Mouse (Mus musculus) embryonic facial prominence, embryonic 14.5 days (tissue): Measurements from ENCODE around the gene Rnf150. TPM values are rescaled to one million over a fixed set of nuclear protein-coding genes. Genes with fewer than 3 reads are reported as not detected.
A peak's percentile ranks its signal among the peaks of the same experiment; 100 is the strongest.

Source experiments
- ATAC-seq: fragments of 200-750 bp; cut with Nextera tagmentation; 2 replicates; pipeline ENCODE4 v1.8.0; 2017; ENCODE audit warnings: low read depth, moderate number of reproducible peaks, moderate TSS enrichment
- DNase-seq: peaks from one replicate; pipeline ENCODE4 v3.0.0-alpha.2; 2015; ENCODE audit warnings: low spot score
- H3K27ac ChIP-seq: fragments of 300-500 bp; sonication (generic); replicated peaks from 2 replicates; pipeline ENCODE4 v1.5.1; 2014; ENCODE audit warnings: low read depth, mild to moderate bottlenecking, low read length, moderate library complexity
- H3K27me3 ChIP-seq: fragments of 300-500 bp; sonication (generic); replicated peaks from 2 replicates; pipeline ENCODE4 v1.6.1; 2014; ENCODE audit warnings: low read length; ENCODE audit not compliant: control insufficient read depth, insufficient read depth
- H3K36me3 ChIP-seq: fragments of 300-500 bp; sonication (generic); 2 replicates; pipeline ENCODE4 v1.6.1; 2014; ENCODE audit warnings: low read length, mixed read lengths; ENCODE audit not compliant: control insufficient read depth, insufficient read depth
- H3K4me1 ChIP-seq: fragments of 300-500 bp; sonication (generic); 2 replicates; pipeline ENCODE4 v1.6.1; 2014; ENCODE audit warnings: antibody characterized with exemption, low read length; ENCODE audit not compliant: control insufficient read depth, insufficient read depth
- H3K4me2 ChIP-seq: fragments of 300-500 bp; sonication (generic); 2 replicates; pipeline ENCODE4 v1.6.1; 2014; ENCODE audit warnings: low read depth, mild to moderate bottlenecking, low read length, moderate library complexity, mixed read lengths
- H3K4me3 ChIP-seq: fragments of 300-500 bp; sonication (generic); 2 replicates; pipeline ENCODE4 v1.5.1; 2014; ENCODE audit warnings: low read depth, mild to moderate bottlenecking, low read length
- H3K9ac ChIP-seq: fragments of 300-500 bp; sonication (generic); 2 replicates; pipeline ENCODE4 v1.6.1; 2014; ENCODE audit warnings: low read depth, mild to moderate bottlenecking, low read length, moderate library complexity, mixed read lengths
- H3K9me3 ChIP-seq: fragments of 300-500 bp; sonication (generic); 2 replicates; pipeline ENCODE4 v1.6.1; 2016; ENCODE audit warnings: low read length; ENCODE audit not compliant: control insufficient read depth
- WGBS: fragments of 180-500 bp; shearing (Covaris S2); extraction: QIAGEN DNeasy Blood & Tissue Kit; methylation state at CpG from one replicate; pipeline ENCODE4 v1.1.7; 2014; 5-methylcytosine and 5-hydroxymethylcytosine counted together
- polyA plus RNA-seq: library from polyadenylated mRNA; unstranded; fragments of >200 nt; fragmentation: Nextera tagmentation; extraction: Ambion mirVana; gene quantifications from 2 replicates; pipeline ENCODE4 v1.2.1, GENCODE M21; 2014

The Rnf150 gene
- polyA plus RNA-seq, 1 experiment from 2014 or later = 1.2 TPM

DNA sequence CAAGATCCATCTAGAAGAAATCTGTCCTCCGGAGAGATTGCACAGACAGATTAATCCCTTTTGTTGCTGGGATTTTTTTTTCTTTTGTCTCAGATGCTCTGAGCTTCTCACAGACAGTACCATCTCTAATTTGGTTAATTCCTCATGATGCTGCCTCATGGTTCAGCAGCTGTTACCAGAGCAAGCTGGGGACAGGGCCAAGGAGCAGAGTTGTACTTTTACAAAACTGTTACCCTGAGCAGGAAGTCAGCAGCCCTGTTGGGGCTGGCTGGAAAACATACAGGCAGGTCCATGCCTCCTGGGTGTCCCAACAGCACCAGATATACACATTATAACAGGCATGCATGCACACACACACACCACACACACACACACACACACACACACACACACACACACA is 186.5 kb downstream of the Rnf150 start:
- DNase-seq = peak; percentile 81
- peak overlapping the region; percentile 28 for H3K4me2 ChIP-seq
- H3K27ac ChIP-seq = peak overlapping the region; percentile 84
- no peaks in the 10 kb centered on the region for H3K9me3 ChIP-seq
- H3K36me3 ChIP-seq = no peaks in the 10 kb centered on the region
- H3K27me3 ChIP-seq = no peaks in the 10 kb centered on the region
- ATAC-seq = peak; percentile 75
- peaks cover 24% of the 10 kb centered on the region for H3K4me1 ChIP-seq
- 30% methylated on average over 1 of the region's 1 CpGs for WGBS
- no peak overlapping the region for H3K4me3 ChIP-seq
- peak overlapping the region; percentile 6; the same call in 1 of the 2 replicates for H3K9ac ChIP-seq

DNA sequence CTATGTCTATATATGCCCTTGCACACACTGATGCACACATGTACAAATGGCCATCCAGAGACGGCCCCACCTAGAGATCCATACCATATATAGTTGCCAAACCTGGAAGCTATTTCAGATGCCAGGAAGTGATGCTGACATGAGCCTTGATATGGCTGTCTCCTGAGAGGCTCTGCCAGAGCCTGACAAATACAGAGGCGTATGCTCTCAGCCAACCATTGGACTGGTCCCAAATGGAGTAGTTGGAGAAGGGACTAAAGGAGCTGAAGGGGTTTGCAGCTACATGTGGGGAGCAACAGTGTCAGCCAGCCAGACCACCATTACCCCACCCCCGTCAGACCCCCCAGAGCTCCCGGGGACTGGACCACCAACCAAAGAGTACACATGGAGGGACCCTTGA is 189.7 kb downstream of the Rnf150 start:
- ATAC-seq (no peak), DNase-seq (no peak)
- H3K4me1 ChIP-seq = peaks cover 24% of the 10 kb centered on the region
- H3K9me3 ChIP-seq = no peaks in the 10 kb centered on the region
- 80% methylated on average over 4 of the region's 4 CpGs for WGBS
- H3K4me2 ChIP-seq = no peak overlapping the region
- no peak overlapping the region for H3K4me3 ChIP-seq
- no peak overlapping the region for H3K27ac ChIP-seq
- H3K9ac ChIP-seq = no peak overlapping the region
- no peaks in the 10 kb centered on the region for H3K27me3 ChIP-seq
- no peaks in the 10 kb centered on the region for H3K36me3 ChIP-seq

DNA sequence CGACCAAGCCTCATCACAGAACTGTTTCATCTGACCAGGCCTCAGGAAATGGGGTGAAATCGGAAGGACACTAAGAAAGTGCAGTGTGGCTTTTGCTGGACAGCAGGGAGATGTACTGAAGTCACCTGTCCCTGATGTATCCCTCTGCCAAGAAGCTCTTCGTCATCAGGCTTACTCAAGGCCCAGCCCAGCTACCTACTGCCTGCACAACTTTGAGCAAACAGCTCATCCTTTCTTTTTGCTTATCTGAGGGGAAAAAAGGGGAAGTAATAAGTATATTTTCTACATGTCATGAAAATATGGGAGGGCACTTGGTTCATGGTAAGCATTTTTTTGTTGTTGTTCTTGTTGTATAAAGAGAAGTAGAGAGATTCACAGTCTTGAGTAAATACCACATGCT is 191.6 kb downstream of the Rnf150 start:
- no peaks in the 10 kb centered on the region for H3K36me3 ChIP-seq
- no peaks in the 10 kb centered on the region for H3K27me3 ChIP-seq
- peaks cover 6% of the 10 kb centered on the region for H3K4me1 ChIP-seq
- H3K9ac ChIP-seq = no peak overlapping the region
- H3K9me3 ChIP-seq = no peaks in the 10 kb centered on the region
- no peak overlapping the region for H3K27ac ChIP-seq
- ATAC-seq = no peak
- no peak overlapping the region for H3K4me2 ChIP-seq
- H3K4me3 ChIP-seq = no peak overlapping the region
- DNase-seq = no peak
- 82% methylated on average over 3 of the region's 3 CpGs for WGBS

DNA sequence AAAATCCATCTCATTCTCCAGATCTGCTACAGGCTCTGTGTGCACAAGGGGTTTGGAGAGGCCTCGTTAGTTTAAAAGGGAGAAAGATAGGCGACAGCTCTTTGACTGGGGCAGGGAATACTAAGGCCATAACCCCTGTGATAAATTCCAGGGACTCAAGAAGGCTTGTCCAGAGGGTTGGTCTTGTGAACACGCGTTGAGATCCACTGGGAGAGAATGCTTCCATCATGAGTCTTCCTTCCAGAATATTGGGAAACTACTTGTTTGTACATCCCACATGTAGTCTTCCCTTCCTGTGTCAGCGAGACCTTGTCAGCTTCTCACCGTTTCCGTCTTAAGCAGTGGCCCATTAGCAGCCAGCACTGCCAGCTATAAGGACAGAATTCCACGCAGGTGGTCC is 195.8 kb downstream of the Rnf150 start:
- H3K4me1 ChIP-seq = no peaks in the 10 kb centered on the region
- DNase-seq (no peak), ATAC-seq (no peak)
- no peaks in the 10 kb centered on the region for H3K36me3 ChIP-seq
- H3K4me2 ChIP-seq = no peak overlapping the region
- WGBS = 66% methylated on average over 8 of the region's 8 CpGs
- H3K9ac ChIP-seq = no peak overlapping the region
- no peaks in the 10 kb centered on the region for H3K27me3 ChIP-seq
- no peaks in the 10 kb centered on the region for H3K9me3 ChIP-seq
- no peak overlapping the region for H3K27ac ChIP-seq
- no peak overlapping the region for H3K4me3 ChIP-seq

DNA sequence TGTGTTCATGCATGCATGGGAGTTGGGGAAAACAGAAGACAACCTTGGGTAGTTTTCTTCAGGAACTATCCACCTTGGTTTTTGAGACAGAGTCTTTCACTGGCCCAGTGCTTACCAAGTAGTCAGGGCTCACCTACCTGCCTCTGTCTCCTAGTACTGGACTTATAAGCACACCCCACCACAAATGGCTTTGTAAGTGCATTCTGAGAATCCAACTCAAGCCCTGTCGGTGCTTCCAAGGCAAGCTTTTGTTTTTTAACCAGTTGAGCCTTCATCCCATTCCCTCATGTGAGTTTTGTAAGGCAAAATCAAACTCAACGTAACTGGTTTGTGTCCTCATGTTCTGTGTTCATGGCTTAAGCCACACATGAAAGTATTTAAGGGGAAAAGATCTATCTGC is 196.9 kb downstream of the Rnf150 start:
- WGBS = 72% methylated on average over 2 of the region's 2 CpGs
- Histone ChIP-seq H3K4me3 (no peak overlapping the region), H3K4me2 (no peak overlapping the region), H3K9ac (no peak overlapping the region), H3K9me3 (no peaks in the 10 kb centered on the region), H3K36me3 (no peaks in the 10 kb centered on the region), H3K27ac (no peak overlapping the region), H3K27me3 (no peaks in the 10 kb centered on the region), H3K4me1 (no peaks in the 10 kb centered on the region)
- ATAC-seq (no peak), DNase-seq (no peak)

DNA sequence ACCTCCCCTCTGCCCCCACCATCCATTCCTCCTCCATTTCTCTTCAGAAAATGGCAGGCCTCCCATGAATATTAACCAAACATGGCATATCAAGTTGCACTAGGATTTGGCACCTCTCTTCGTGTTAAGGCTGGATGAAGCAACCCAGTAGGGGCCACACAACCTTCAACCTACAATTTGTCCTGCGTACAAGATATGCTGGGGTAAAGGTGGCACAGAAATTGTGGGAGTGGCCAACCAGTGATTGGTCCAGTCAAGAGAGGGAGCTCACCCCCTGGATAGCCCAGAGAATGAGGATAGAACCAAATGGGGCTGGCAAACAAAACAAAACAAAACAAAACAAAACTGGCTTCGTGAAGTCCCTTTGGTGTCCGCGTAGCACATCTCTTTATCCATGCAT is 198.1 kb downstream of the Rnf150 start:
- Histone ChIP-seq H3K36me3 (no peaks in the 10 kb centered on the region), H3K4me3 (no peak overlapping the region), H3K4me1 (no peaks in the 10 kb centered on the region), H3K27ac (no peak overlapping the region), H3K9ac (no peak overlapping the region), H3K27me3 (no peaks in the 10 kb centered on the region), H3K9me3 (no peaks in the 10 kb centered on the region), H3K4me2 (no peak overlapping the region)
- ATAC-seq (no peak), DNase-seq (no peak)
- 76% methylated on average over 5 of the region's 5 CpGs for WGBS

DNA sequence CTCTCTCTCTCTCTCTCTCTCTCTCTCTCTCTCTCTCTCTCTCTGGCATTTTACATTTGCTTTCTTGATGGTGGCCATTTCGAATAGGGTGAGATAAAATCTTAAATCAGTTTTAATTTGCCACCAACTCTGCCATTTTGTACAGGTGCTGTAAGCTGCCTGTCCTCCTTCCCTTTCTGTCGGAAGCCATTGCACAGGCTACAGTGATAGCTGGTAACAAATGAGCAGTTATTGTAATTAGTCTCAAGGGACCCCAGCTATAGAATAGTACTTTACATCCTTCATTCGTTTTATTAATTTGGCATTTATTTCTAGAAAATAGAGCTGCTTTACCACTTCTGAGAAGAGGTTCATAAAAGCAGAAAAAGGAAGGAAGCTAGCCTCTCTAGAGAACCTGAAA is 198.7 kb downstream of the Rnf150 start:
- H3K4me3 ChIP-seq = no peak overlapping the region
- H3K27me3 ChIP-seq = no peaks in the 10 kb centered on the region
- ATAC-seq (no peak), DNase-seq (no peak)
- H3K9me3 ChIP-seq = no peaks in the 10 kb centered on the region
- no peak overlapping the region for H3K27ac ChIP-seq
- H3K36me3 ChIP-seq = no peaks in the 10 kb centered on the region
- H3K4me1 ChIP-seq = no peaks in the 10 kb centered on the region
- H3K4me2 ChIP-seq = no peak overlapping the region
- H3K9ac ChIP-seq = no peak overlapping the region
- WGBS = 82% methylated on average over 3 of the region's 3 CpGs

DNA sequence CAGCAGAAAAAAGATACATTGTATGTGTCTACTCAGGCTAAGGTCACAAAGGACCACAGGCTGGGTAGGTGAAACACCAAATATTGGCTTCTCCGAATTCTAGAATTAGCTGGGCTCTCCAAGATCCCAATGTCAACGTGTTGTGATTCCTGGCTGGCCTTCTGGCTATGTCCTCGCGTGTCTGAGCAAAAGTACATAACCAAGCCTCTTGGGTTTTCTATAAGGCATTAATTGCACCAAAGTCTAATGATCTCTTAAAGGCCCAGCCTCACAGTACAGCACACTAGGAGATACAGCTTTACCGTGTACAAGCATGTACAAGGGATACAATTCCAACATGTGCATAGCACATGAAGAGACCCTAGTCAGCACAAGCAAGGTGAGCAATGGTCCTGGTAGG is 199.1 kb downstream of the Rnf150 start:
- no peak overlapping the region for H3K27ac ChIP-seq
- 82% methylated on average over 5 of the region's 5 CpGs for WGBS

DNA sequence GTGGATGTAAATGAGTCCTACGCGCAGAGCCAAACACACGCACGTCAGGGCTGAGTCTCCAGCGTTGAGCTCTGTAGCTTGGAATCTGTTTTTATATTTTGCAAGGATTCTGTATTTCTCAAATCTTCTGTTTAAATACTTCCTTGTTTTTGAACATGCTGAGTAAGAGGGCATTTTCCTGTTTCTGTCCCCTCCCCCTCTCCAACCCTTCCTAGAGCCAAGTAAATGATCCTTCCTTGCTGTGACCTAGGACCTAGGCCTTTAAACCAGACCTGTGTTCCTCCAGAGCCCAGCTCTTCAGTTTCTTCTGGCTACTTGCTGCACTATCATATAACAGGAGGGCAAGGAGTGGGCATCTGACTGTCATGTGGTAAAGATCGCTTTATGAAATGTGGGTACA is 200.9 kb downstream of the Rnf150 start:
- Histone ChIP-seq H3K9ac (no peak overlapping the region), H3K4me1 (no peaks in the 10 kb centered on the region), H3K27me3 (no peaks in the 10 kb centered on the region), H3K4me2 (no peak overlapping the region), H3K9me3 (no peaks in the 10 kb centered on the region), H3K27ac (no peak overlapping the region), H3K4me3 (no peak overlapping the region), H3K36me3 (no peaks in the 10 kb centered on the region)
- no peak for ATAC-seq
- no peak for DNase-seq
- WGBS = 82% methylated on average over 6 of the region's 6 CpGs

More for the DNA sequence above, 199.1 kb downstream of the Rnf150 start:
- ATAC-seq = no peak
- no peak overlapping the region for H3K9ac ChIP-seq
- H3K4me3 ChIP-seq = no peak overlapping the region
- no peak for DNase-seq
- H3K4me1 ChIP-seq = no peaks in the 10 kb centered on the region
- H3K4me2 ChIP-seq = no peak overlapping the region
- no peaks in the 10 kb centered on the region for H3K36me3 ChIP-seq
- H3K9me3 ChIP-seq = no peaks in the 10 kb centered on the region
- H3K27me3 ChIP-seq = no peaks in the 10 kb centered on the region
